Mouse (Mus musculus) frontal cortex, adult 2 months (tissue): ENCODE measurements around the gene Tmem100. TPM values are rescaled to one million over a fixed set of nuclear protein-coding genes. Genes with fewer than 3 reads are reported as not detected.

Experiments
- DNase-seq, 2 experiments: peaks; one replicate each; pipeline ENCODE4 v3.0.0; 2022; ENCODE audit warnings: low spot score in 1 of 2; ENCODE audit errors: extremely low spot score in 1 of 2
- polyA plus RNA-seq: library from polyadenylated mRNA; depleted of rRNA; stranded (reverse); fragments of >200 nt; gene quantifications from 2 replicates; pipeline ENCODE4 v1.2.3, GENCODE M21; 2012; rRNA removed

The Tmem100 gene
- polyA plus RNA-seq, 1 experiment, result 20.2 TPM

DNA sequence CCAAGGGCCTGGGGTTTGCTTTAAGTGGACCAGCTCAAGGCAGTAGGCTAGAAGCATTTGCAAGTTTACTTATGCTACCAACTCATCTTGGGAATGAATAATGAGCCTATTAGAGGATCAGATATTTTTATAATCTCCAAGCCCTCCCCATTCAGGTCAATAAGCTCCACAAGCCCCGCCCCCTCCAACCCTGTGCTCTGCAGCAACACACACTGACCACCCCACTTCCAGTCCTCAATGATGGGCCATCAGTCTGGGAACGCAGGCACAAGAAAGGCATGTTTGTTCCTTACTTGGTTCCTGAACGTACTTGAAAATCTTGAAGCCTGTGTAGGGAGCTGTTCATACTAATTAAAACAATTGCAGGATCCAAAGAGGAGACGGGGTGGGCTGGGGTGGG, 23.7 kb downstream of the Tmem100 start:
- DNase-seq, result no peak

DNA sequence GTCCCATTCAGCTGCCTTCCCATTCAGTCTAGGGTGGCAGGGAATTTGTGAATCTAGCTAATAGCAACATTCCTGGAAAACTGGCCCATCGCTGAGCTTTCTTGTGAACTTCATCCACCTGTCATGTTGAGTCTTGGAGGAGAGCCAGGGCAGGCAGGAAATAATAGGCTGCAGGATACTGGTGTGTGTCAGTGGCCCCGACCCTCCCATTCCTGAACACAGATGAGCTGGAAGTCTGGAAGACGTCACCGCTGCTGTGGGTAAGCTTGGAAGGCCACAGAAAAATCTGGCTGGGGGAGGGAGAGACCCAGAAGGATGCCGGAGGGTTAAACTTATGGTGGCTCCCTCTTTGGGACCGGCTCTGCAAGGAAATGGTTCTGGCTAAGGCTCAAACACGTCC, 24.3 kb downstream of the Tmem100 start:
- no peak for DNase-seq

- DNase-seq, result no peak
Observed at GRCm38 (mm10) chr11:90057070-90057469, 26.9 kb downstream of the Tmem100 start.

DNA sequence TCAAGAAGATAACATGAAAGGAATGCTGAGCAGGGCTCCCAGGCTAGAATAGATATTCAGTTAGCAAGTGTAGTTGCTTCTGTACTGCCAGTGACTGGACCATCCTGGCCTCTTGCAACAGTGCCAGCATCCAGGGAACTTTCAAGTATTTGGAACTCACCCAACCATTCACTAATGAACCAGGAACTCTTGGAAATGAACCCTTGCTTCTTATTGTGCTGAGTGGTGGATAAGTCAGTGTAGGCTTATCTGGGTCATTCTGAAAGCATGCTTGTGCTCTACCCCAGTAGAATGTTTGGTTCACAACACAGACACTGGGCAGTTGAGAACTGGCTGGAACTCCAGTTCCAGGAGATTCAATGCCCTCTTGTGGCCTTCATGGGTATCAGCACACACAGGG, 29.1 kb downstream of the Tmem100 start:
- no peak for DNase-seq

DNA sequence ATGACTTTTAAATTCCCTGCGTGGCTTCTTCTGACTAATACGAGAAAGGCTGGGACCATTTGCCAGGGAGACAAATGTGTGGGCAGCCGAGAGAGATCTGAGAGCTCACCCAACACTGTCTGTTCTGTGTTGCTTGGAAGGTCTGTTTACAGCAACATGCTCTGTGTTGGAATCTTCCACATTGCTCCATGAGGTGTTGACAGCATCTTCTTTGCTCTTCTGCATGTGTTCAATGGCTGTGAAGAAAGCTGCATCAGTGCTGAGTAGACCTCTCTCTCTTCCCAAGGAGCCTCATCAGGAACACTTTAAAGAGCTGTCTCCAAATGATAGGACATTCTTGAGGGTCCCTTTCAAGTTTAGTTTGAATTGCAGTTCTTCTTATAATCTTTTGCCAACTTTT, 32.5 kb downstream of the Tmem100 start:
- DNase-seq, result no peak

DNA sequence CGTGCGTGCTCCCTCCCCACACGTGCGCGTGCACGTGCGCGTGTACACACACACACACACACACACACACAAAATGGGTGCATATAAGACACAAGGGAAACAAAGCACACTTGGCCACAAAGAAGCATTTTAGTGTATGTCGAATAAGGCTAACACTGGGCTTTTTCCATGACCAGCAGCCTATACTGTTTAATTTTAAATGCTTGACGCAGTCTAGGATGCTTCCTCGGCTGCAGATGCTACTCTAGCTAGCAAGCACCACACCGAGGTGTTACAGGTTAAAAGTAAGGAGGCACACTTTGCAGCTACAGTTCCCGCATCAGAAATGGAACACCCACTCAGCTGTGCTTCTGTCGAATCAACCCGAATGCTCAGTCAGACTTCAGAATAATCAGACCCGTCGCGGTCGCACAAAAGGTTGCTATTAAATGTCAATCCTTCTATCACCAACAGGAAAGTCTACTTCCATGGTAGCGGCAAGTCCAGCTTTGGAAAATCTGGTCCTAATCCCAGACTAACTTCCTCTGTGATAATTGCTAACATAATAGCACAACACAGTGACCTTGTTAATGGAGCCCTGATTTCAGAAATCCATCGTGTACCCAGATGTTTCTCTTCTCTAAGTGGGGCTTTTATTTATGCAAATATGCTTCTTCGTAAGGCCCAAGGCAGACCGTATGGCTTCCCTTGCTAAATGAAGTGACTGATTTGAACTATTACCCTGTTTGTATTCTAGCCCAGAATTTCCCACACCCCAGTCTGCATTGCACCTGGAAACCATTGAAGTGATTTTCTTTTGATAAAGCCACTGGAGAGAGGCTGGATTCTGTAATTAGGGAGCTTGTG, 36.5 kb downstream of the Tmem100 start:
- no peak for DNase-seq

DNA sequence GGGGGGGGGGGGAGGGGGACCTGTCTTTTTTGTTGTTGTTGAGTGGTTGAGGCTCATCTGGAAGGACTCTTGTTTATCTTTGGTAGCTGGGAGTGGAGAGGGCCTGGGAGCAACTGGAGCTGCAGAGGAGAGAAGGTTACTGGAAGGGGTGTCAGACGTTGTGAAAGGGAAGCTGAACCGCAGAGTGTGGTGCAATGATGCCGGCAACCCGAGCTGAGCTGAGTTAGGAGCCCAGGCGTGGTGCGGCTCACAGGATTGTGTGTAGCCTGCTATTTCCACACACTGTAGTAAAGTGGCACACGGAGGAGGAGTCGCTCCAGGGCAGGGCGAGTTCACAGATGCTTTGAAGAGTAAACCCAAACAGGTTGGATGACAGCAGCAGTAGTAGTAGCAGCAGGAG, 41.6 kb downstream of the Tmem100 start:
- no peak for DNase-seq

- no peak for DNase-seq
Observed at GRCm38 (mm10) chr11:90073201-90073600, 43.1 kb downstream of the Tmem100 start.

GRCm38 (mm10) chr11:90076666-90077065, 46.5 kb downstream of the Tmem100 start:
- DNase-seq, result no peak

- no peak for DNase-seq
Observed at GRCm38 (mm10) chr11:90080678-90081267, 50.6 kb downstream of the Tmem100 start.

DNA sequence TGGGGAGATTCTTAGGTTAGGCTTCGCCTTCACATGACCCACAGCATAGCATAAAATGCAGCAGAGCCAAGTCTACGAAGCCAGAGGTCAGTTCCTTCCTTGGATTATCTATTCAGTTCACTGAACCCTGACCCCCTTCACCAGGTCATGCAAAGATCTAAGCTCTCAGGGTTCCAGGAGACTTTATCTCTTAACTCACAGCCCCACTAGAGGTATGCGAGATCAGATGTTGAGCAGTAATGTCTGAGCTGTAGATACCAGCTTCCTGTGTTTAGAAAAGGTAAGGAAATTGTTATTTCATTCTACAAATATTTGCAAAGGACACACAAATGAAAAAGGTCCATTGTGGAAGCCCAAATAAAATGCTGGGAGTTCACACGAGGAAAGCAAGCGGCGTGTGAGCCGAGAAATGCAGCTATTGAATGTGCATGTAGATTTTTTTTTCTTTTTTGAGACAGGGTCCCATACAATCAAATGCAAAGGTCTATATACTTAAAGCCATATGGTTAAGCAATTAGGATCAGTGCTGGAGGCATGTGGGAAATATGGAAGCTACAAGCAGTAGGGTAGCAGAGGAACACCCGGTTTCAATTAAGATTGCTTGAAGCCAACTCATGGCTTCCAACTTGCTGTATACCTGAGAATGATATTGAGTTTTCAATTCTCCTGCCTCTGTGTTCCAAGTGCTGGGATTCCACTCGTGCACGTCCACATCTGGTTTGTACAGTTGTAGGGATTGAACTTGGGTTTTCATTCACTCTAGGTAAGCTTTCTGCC, 51.9 kb downstream of the Tmem100 start:
- DNase-seq, result no peak

DNA sequence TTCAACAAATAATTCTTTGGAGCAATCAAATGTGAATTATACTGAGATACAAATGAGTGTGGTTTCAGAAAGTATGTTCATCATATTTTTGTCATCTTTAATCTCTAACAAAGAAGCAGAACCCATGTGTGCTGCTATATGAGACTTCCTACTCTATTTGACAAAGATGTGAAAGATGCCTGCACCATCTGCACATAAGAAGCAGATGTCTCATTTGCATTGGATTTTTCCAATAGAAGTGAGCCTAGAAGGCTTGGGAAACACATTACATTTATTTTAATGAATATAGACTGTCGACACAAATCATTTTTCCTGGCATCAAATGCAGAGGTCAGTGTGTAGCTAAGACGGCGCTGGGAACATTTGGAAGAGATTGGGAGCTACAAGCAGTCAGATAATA, 52.9 kb downstream of the Tmem100 start:
- DNase-seq, result peak; percentile 32 to 62

DNA sequence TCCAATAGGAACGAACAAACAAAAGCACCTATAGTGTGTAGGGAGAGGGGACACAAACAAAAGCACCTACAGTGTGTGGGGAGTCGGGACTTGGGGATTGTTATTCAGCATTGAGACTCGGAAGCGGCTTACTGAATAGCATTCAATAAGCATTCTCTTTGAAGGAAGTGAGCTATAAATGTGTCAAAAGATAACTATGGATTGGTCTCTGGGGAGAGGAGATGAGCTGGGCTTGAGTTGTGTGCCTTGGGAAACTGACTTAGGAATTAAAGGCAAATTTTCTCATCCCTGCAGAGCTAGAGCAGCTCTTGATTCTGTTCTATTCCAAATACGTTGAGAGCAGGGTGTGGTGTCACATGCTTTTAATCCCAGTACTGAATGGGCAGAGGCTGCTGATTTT, 54.0 kb downstream of the Tmem100 start:
- no peak for DNase-seq

Other genes with a start within 250 kb of the Tmem100 start
- gene Pctp, start 27.5 kb upstream of the Tmem100 start, polyA plus RNA-seq, result 1.8 and 2.2 TPM in 2 replicates
- gene Gm45716, start 157.3 kb downstream of the Tmem100 start, polyA plus RNA-seq, result 9.4 and 10.3 TPM in 2 replicates
- gene Mmd, start 219.1 kb downstream of the Tmem100 start, polyA plus RNA-seq, result 141 and 148 TPM in 2 replicates